Comparison of ENCODE assay signal across 32 mouse cellular contexts in the genomic region with DNA sequence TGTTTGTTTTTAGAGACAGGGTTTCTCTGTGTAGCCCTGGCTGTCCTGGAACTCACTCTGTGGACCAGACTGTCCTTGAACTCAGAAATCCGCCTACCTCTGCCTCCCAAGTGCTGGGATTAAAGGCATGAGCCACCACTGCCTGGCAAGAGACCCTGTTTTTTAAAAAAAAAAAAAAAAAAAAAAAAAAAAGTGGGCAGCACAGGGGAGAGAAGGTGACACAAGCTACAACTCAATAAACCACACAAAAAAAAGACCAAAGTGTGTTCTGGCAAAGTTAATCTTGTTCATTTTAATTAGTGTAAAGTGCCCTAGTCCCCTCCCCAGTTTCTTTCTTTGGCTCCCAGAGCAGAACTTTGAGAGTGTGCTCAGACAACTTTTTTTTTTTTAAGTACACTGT.
"Had no signal": no experiment of that assay in that cellular context is flagged by ENCODE, and none has a peak within 500 bp of the region (broad histone marks: within the 10 kb centered on the region; RNA-seq: fewer than 3 reads in every experiment).

No protein-coding gene starts in this region.

- H3K4me2 ChIP-seq: limb, embryonic 12.5 days; limb, embryonic 13.5 days; limb, embryonic 15.5 days; liver, embryonic 11.5 days; liver, embryonic 12.5 days; liver, embryonic 13.5 days; liver, embryonic 15.5 days; lung, embryonic 14.5 days; lung, embryonic 15.5 days; midbrain, embryonic 11.5 days; midbrain, embryonic 12.5 days; midbrain, embryonic 13.5 days; midbrain, embryonic 15.5 days; neural tube, embryonic 12.5 days had no signal

- H3K4me3 ChIP-seq: left cerebral cortex, adult 2 months; limb, embryonic 10.5 days; limb, embryonic 12.5 days; limb, embryonic 13.5 days; limb, embryonic 15.5 days; liver, embryonic 12.5 days; liver, embryonic 13.5 days; liver, embryonic 15.5 days; lung, embryonic 15.5 days; megakaryocyte, embryonic 14.5 days; midbrain, embryonic 10.5 days; midbrain, embryonic 12.5 days; midbrain, embryonic 13.5 days; midbrain, embryonic 15.5 days; myocyte; neural tube, embryonic 12.5 days had no signal

- H3K9me3 ChIP-seq: limb, embryonic 10.5 days; limb, embryonic 12.5 days; limb, embryonic 13.5 days; limb, embryonic 15.5 days; liver, embryonic 12.5 days; liver, embryonic 13.5 days; liver, embryonic 15.5 days; lung, embryonic 15.5 days; megakaryocyte, embryonic 14.5 days; midbrain, embryonic 10.5 days; midbrain, embryonic 12.5 days; midbrain, embryonic 13.5 days; midbrain, embryonic 15.5 days; neural tube, embryonic 12.5 days had no signal

- H3K9ac ChIP-seq: limb, embryonic 12.5 days; limb, embryonic 13.5 days; limb, embryonic 15.5 days; liver, embryonic 12.5 days; liver, embryonic 13.5 days; liver, embryonic 14.5 days; liver, embryonic 15.5 days; lung, embryonic 14.5 days; lung, embryonic 15.5 days; midbrain, embryonic 12.5 days; midbrain, embryonic 13.5 days; midbrain, embryonic 15.5 days; neural tube, embryonic 12.5 days had no signal

- DNase-seq: left cerebral cortex, postnatal 4 days; liver; liver, embryonic 13.5 days; lung, adult 18-20 months; lung, adult 2 months; lung, embryonic 14.5 days; lung, postnatal 10 days; lung, postnatal 14 days; lung, postnatal 36 days; lung, postnatal 4 days; midbrain, embryonic 14.5 days had no signal

- H3K27ac ChIP-seq: left cerebral cortex, adult 2 months; limb, embryonic 10.5 days; limb, embryonic 12.5 days; limb, embryonic 13.5 days; limb, embryonic 15.5 days; liver, embryonic 12.5 days; liver, embryonic 13.5 days; liver, embryonic 14.5 days; liver, embryonic 15.5 days; lung, embryonic 15.5 days; macrophage; midbrain, embryonic 10.5 days; midbrain, embryonic 12.5 days; midbrain, embryonic 13.5 days; midbrain, embryonic 15.5 days; neural tube, embryonic 12.5 days had no signal

- H3K4me1 ChIP-seq: limb, embryonic 10.5 days; limb, embryonic 15.5 days; midbrain, embryonic 10.5 days; midbrain, embryonic 12.5 days; neural tube, embryonic 12.5 days had no signal

- ATAC-seq: liver, embryonic 12.5 days; lung, postnatal 0 days; midbrain, embryonic 13.5 days; midbrain, embryonic 15.5 days; midbrain, embryonic 16.5 days had no signal

- H3K27me3 ChIP-seq: limb, embryonic 12.5 days; limb, embryonic 13.5 days; limb, embryonic 15.5 days; liver, embryonic 12.5 days; liver, embryonic 13.5 days; liver, embryonic 15.5 days; lung, embryonic 15.5 days; megakaryocyte, embryonic 14.5 days; midbrain, embryonic 12.5 days; midbrain, embryonic 13.5 days; midbrain, embryonic 15.5 days; neural tube, embryonic 12.5 days had no signal

- H3K36me3 ChIP-seq: lung, embryonic 15.5 days; midbrain, embryonic 15.5 days had no signal
